Mouse (Mus musculus) liver, adult (tissue): Measurements from ENCODE around the gene Cacna1f.

Source experiments
- GATA4 ChIP-seq: IDR thresholded peaks from 2 replicates; pipeline ENCODE4 v1.6.1; 2014; ENCODE audit warnings: mild to moderate bottlenecking, low read length; ENCODE audit not compliant: insufficient replicate concordance

Gene Cacna1f

GRCm38 (mm10) chrX:7606783-7607182 lies at the start of gene Cacna1f:
Gene Cacna1f, plus strand, starts transcription at chrX:7607083.
- no peak for TF ChIP-seq GATA4

GRCm38 (mm10) chrX:7563076-7563475 lies 43.8 kb upstream of the Cacna1f start:
- no peak for TF ChIP-seq GATA4

GRCm38 (mm10) chrX:7566352-7566751 lies 40.5 kb upstream of the Cacna1f start:
- no peak for TF ChIP-seq GATA4

GRCm38 (mm10) chrX:7567491-7567890 lies 39.4 kb upstream of the Cacna1f start:
- no peak for TF ChIP-seq GATA4

GRCm38 (mm10) chrX:7570481-7571175 lies 36.3 kb upstream of the Cacna1f start:
- no peak for TF ChIP-seq GATA4

- no peak for TF ChIP-seq GATA4
Observed at GRCm38 (mm10) chrX:7571565-7572136, 35.2 kb upstream of the Cacna1f start.

- TF ChIP-seq GATA4, result no peak
Observed at GRCm38 (mm10) chrX:7572466-7572865, 34.4 kb upstream of the Cacna1f start.

- no peak for TF ChIP-seq GATA4
Observed at GRCm38 (mm10) chrX:7573176-7574086, 33.5 kb upstream of the Cacna1f start, which contains the start of gene Foxp3. Gene Foxp3, plus strand, starts transcription at chrX:7573644.

GRCm38 (mm10) chrX:7574087-7574884 lies 32.6 kb upstream of the Cacna1f start, which contains the start of gene Ppp1r3f:
Gene Ppp1r3f, minus strand, starts transcription at chrX:7574283.
- no peak for TF ChIP-seq GATA4

GRCm38 (mm10) chrX:7574885-7575231 lies 32.0 kb upstream of the Cacna1f start:
- TF ChIP-seq GATA4, result no peak

- no peak for TF ChIP-seq GATA4
Observed at GRCm38 (mm10) chrX:7581151-7581550, 25.7 kb upstream of the Cacna1f start.

- TF ChIP-seq GATA4, result no peak
Observed at GRCm38 (mm10) chrX:7583881-7584280, 23.0 kb upstream of the Cacna1f start.

GRCm38 (mm10) chrX:7586356-7586755 lies 20.5 kb upstream of the Cacna1f start:
- no peak for TF ChIP-seq GATA4

- no peak for TF ChIP-seq GATA4
Observed at GRCm38 (mm10) chrX:7595371-7595770, 11.5 kb upstream of the Cacna1f start.

GRCm38 (mm10) chrX:7604004-7604403 lies 2.9 kb upstream of the Cacna1f start:
- no peak for TF ChIP-seq GATA4
